Mouse (Mus musculus): ENCODE data around the gene Calr4. TPM values are rescaled to one million over a fixed set of nuclear protein-coding genes. Genes with fewer than 3 reads are reported as not detected.

The Calr4 gene
- total and polyA plus RNA-seq, 3 experiments = 0.04 TPM; not detected in 2

DNA sequence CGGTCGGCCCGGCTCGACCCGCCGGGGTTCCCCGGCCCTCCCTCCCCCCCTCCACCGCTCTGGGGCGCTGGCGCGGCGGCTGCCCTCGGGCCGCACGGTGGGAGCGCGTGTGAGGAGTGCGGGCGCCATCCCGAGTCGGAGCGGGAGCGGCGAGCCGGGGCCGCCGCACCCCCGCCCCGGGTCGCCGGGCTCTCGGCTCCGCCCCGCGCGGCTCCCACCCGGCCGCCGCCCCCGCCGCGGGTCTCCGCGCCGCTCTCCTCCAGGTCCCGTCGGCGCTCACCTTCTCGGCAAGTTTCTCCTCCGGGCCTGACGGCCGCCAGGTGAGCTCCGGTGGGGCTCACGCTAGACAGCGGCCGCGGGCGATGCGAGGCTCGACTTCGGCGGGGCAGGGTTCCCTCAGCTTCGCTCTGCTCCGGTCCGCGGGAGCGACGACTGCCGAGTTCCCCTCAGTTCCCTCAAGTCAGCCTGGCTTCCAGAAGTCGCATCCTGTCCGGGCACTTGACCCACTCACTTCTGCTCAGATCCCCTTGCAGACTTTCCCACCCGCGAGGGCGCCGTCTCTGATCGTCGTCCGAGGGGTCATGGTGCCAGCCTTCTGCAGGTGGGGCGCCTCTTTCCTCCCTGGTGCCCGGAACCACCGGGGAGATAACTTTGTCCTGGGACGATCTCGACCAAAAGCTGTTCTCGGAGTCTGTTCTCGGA is 46.3 kb downstream of the Calr4 start:
- TF ChIP-seq MYC (IDR thresholded peaks at IDR 0.05; ENCODE audit: low read depth, low read length) = no peak
- peak in 1 of 3 experiments; percentile 22; a peak in 1 of 6 replicates for TF ChIP-seq CTCF (IDR thresholded peaks at IDR 0.05 in 2 of 3, conservative IDR thresholded peaks at IDR 0.05 in 1 of 3; ENCODE audit: control insufficient read depth in 1 of 3, insufficient read depth in 1 of 3, low read depth in 2 of 3, low read length in 3 of 3, poor library complexity in 1 of 3, severe bottlenecking in 1 of 3)
- no peak for TF ChIP-seq E2F4 (IDR thresholded peaks at IDR 0.05; ENCODE audit: borderline replicate concordance, low read depth, low read length)
- no peak; the same call in 1 of the 2 replicates for TF ChIP-seq SIN3A (IDR thresholded peaks at IDR 0.05; ENCODE audit: low read length)
- peak; percentile 57 for DNase-seq (ENCODE audit: low read depth, low spot score)

DNA sequence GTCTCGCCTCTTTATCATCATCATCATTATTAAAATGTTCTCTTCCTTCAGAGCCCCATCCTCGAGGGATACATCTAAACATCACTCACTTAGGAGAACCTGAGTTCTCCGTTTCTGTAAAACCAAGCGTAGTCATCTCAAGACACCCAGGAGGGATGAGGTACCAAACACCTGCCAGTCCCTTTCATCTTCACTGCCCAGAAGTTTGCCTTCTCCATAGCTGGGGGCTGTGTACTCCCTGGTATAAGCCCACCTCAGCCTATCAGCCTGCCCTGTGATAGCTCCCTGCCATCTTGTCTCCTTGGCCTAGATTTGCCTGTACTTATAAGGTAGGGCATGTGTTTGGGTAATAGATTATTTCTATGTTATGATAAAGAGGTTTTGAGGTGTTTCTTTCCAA is 46.9 kb downstream of the Calr4 start:
- DNase-seq (ENCODE audit: low read depth, low spot score) = peak; percentile 53
- no peak overlapping the region for H3K27ac ChIP-seq (ENCODE audit: control insufficient read depth, low read depth, low read length)
- peaks cover 11% of the 10 kb centered on the region in 2 experiments for H3K4me1 ChIP-seq (ENCODE audit: control insufficient read depth in 1 of 2, insufficient read depth in 2 of 2, low read length in 2 of 2)
- H3K27me3 ChIP-seq (ENCODE audit: control insufficient read depth in 1 of 2, insufficient read depth in 2 of 2, low read length in 2 of 2) = no peaks in the 10 kb centered on the region
- TF ChIP-seq GATA1 (IDR thresholded peaks at IDR 0.05; ENCODE audit: low read depth, low read length) = no peak
- TF ChIP-seq TBP (IDR thresholded peaks at IDR 0.05; ENCODE audit: low read depth, low read length) = no peak
- no peak for TF ChIP-seq NRF1 (IDR thresholded peaks at IDR 0.05; ENCODE audit: insufficient read depth, low read depth, low read length, poor library complexity, severe bottlenecking)
- peak overlapping the region; percentile 83 to 96 for H3K4me3 ChIP-seq (ENCODE audit: control insufficient read depth in 1 of 2, insufficient read depth in 1 of 2, low read depth in 2 of 2, low read length in 2 of 2)
- no peaks in the 10 kb centered on the region for H3K9me3 ChIP-seq (replicated peaks; ENCODE audit: insufficient read depth, low read length)
- H3K9ac ChIP-seq (ENCODE audit: control insufficient read depth, low read depth, low read length, poor library complexity, severe bottlenecking) = peak overlapping the region; percentile 95
- H3K79me2 ChIP-seq (ENCODE audit: control insufficient read depth, insufficient read depth, low read length, poor library complexity) = peaks cover 25% of the 10 kb centered on the region
- peaks cover 0 to 18% of the 10 kb centered on the region in 2 experiments; a peak in 2 of 4 replicates for H3K36me3 ChIP-seq (ENCODE audit: control insufficient read depth in 1 of 2, insufficient read depth in 2 of 2, low read length in 2 of 2)

More for the DNA sequence above, 46.3 kb downstream of the Calr4 start:
- Histone ChIP-seq H3K79me2 (ENCODE audit: control insufficient read depth, insufficient read depth, low read length, poor library complexity) (peaks cover 25% of the 10 kb centered on the region), H3K4me3 (ENCODE audit: control insufficient read depth in 1 of 2, insufficient read depth in 1 of 2, low read depth in 2 of 2, low read length in 2 of 2) (peak overlapping the region; percentile 83 to 96), H3K36me3 (ENCODE audit: control insufficient read depth in 1 of 2, insufficient read depth in 2 of 2, low read length in 2 of 2) (peaks cover 0 to 18% of the 10 kb centered on the region in 2 experiments; a peak in 2 of 4 replicates), H3K9ac (ENCODE audit: control insufficient read depth, low read depth, low read length, poor library complexity, severe bottlenecking) (peak overlapping the region; percentile 95), H3K9me3 (replicated peaks; ENCODE audit: insufficient read depth, low read length) (no peaks in the 10 kb centered on the region), H3K27me3 (ENCODE audit: control insufficient read depth in 1 of 2, insufficient read depth in 2 of 2, low read length in 2 of 2) (no peaks in the 10 kb centered on the region), H3K27ac (ENCODE audit: control insufficient read depth, low read depth, low read length) (peak overlapping the region; percentile 32), H3K4me1 (ENCODE audit: control insufficient read depth in 1 of 2, insufficient read depth in 2 of 2, low read length in 2 of 2) (peaks cover 11% of the 10 kb centered on the region in 2 experiments)

DNA sequence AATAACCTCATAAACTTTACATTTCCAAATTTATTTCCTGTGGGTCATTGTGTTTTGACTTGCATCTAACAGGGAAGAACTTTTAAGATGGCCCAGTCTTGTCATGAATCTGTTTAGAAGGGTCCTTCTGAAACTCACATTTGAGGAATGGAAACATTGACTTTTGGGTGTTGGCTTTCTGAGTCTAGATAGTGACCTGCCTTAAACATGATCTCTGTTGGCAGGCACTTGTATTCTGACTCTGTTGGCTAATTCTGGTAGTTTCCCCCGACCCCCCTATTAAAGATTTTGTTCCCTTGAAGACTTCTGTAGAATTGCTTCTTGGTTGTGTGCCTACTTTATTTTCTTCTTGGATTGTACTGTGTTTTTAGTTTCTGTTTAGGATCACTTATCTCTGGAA is 47.7 kb downstream of the Calr4 start:
- Histone ChIP-seq H3K4me3 (ENCODE audit: control insufficient read depth in 1 of 2, insufficient read depth in 1 of 2, low read depth in 2 of 2, low read length in 2 of 2) (peak overlapping the region in 1 of 2 experiments; percentile 83; a peak in 3 of 4 replicates), H3K27ac (ENCODE audit: control insufficient read depth, low read depth, low read length) (no peak overlapping the region), H3K9me3 (replicated peaks; ENCODE audit: insufficient read depth, low read length) (no peaks in the 10 kb centered on the region), H3K36me3 (ENCODE audit: control insufficient read depth in 1 of 2, insufficient read depth in 2 of 2, low read length in 2 of 2) (peaks cover 0 to 18% of the 10 kb centered on the region in 2 experiments; a peak in 3 of 4 replicates), H3K79me2 (ENCODE audit: control insufficient read depth, insufficient read depth, low read length, poor library complexity) (peaks cover 25% of the 10 kb centered on the region), H3K9ac (ENCODE audit: control insufficient read depth, low read depth, low read length, poor library complexity, severe bottlenecking) (no peak overlapping the region), H3K4me1 (ENCODE audit: control insufficient read depth in 1 of 2, insufficient read depth in 2 of 2, low read length in 2 of 2) (peaks cover 11% of the 10 kb centered on the region in 2 experiments), H3K27me3 (ENCODE audit: control insufficient read depth in 1 of 2, insufficient read depth in 2 of 2, low read length in 2 of 2) (no peaks in the 10 kb centered on the region)
- TF ChIP-seq MXI1 (IDR thresholded peaks at IDR 0.05; ENCODE audit: low read depth, low read length) = no peak
- TF ChIP-seq HCFC1 (IDR thresholded peaks at IDR 0.05; ENCODE audit: low read depth, low read length) = no peak
- TF ChIP-seq KAT2A (conservative IDR thresholded peaks at IDR 0.05; ENCODE audit: low read depth, low read length) = no peak
- TF ChIP-seq JUND (IDR thresholded peaks at IDR 0.05; ENCODE audit: low read depth, low read length) = no peak
- TF ChIP-seq MYC (IDR thresholded peaks at IDR 0.05; ENCODE audit: low read depth, low read length) = no peak
- TF ChIP-seq POLR2A (IDR thresholded peaks at IDR 0.05; ENCODE audit: control insufficient read depth in 1 of 2, insufficient read depth in 1 of 2, low read depth in 1 of 2, low read length in 2 of 2, poor library complexity in 1 of 2) = no peak
- no peak for TF ChIP-seq SMC3 (IDR thresholded peaks at IDR 0.05; ENCODE audit: low read depth, low read length)
- TF ChIP-seq ELF1 (IDR thresholded peaks at IDR 0.05; ENCODE audit: low read depth, low read length) = no peak
- TF ChIP-seq BHLHE40 (IDR thresholded peaks at IDR 0.05; ENCODE audit: borderline replicate concordance, low read depth, low read length) = no peak
- no peak for TF ChIP-seq ZKSCAN1 (IDR thresholded peaks at IDR 0.05; ENCODE audit: low read depth, low read length)
- TF ChIP-seq GATA1 (IDR thresholded peaks at IDR 0.05; ENCODE audit: low read depth, low read length) = no peak
- TF ChIP-seq USF1 (IDR thresholded peaks at IDR 0.05; ENCODE audit: low read depth, low read length) = no peak
- DNase-seq (ENCODE audit: low read depth, low spot score) = peak; percentile 53

Measured in MEL (cell line).